29 mouse cellular contexts compared by ENCODE assay signal in the genomic region with DNA sequence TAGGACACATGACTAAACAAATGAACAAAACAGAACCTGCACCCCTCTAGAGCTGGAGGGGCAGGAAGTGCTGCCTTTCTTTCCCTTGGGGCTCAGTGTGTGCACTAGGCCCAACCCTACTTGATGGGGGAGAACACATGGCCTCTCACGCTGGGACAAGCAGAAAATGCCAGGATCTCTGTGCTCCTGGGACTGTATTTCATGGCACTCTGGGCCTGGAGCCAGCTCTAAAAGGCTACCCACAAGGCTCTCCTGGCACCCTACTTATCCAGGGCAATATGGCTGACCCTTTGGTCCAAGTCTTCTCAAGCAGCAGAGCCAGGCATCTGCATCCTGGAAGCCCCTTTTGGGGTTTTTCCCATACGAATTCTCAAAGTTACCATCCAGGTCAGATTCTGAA. TPM values are rescaled to one million over a fixed set of nuclear protein-coding genes. Genes with fewer than 3 reads are reported as not detected.
DNase-seq lines count a peak whose midpoint lies in the region; ATAC-seq lines count a peak whose summit lies in the region.
"Had no signal": no experiment of that assay in that cellular context is flagged by ENCODE, and none has a peak within 500 bp of the region (broad histone marks: within the 10 kb centered on the region; RNA-seq: fewer than 3 reads in every experiment).

No protein-coding gene starts in this region.

- no peak overlapping the region for H3K4me3 ChIP-seq in hindbrain, embryonic 13.5 days
- H3K4me3 ChIP-seq: forebrain, embryonic 10.5 days; hindbrain, embryonic 10.5 days; midbrain, embryonic 12.5 days had no signal

- no peak overlapping the region for H3K27ac ChIP-seq in hindbrain, embryonic 13.5 days
- H3K27ac ChIP-seq: forebrain, embryonic 10.5 days; hindbrain, embryonic 10.5 days; hindbrain, postnatal 0 days; liver, embryonic 14.5 days; midbrain, embryonic 12.5 days had no signal

- H3K36me3 ChIP-seq in hindbrain, embryonic 13.5 days, result no peaks in the 10 kb centered on the region
- H3K36me3 ChIP-seq: forebrain, embryonic 10.5 days; hindbrain, embryonic 10.5 days; midbrain, embryonic 12.5 days had no signal

- H3K9ac ChIP-seq in hindbrain, embryonic 13.5 days, result no peak overlapping the region
- H3K9ac ChIP-seq: liver, embryonic 14.5 days; lung, embryonic 14.5 days; midbrain, embryonic 12.5 days had no signal

- ATAC-seq in monocyte, adult 5-6 weeks (replicated peaks; ENCODE audit: insufficient number of reproducible peaks, low FRiP score, low TSS enrichment, poor library complexity, severe bottlenecking), result no peak
- no peak for ATAC-seq in hindbrain, embryonic 13.5 days (ENCODE audit: low FRiP score)
- ATAC-seq: CD4-positive, CD25-positive, alpha-beta regulatory T cell, adult 4 months; forebrain, embryonic 16.5 days; hindbrain, postnatal 0 days; intestine, embryonic 16.5 days had no signal

- peak; percentile 21 for DNase-seq in adrenal gland, postnatal 25 days
- DNase-seq in adrenal gland, adult 2 months, result no peak
- peak; percentile 21 to 29 for DNase-seq in spleen, postnatal 36 days (ENCODE audit: low spot score in 2 of 2)
- no peak for DNase-seq in spleen, postnatal 4 days (ENCODE audit: low spot score in 2 of 2)
- DNase-seq in cerebellum, postnatal 36 days, result peak; percentile 26 to 31
- DNase-seq: gastrocnemius, postnatal 10 days; kidney, postnatal 36 days; lung, embryonic 14.5 days; thymus, postnatal 4 days had no signal

- no peaks in the 10 kb centered on the region for H3K27me3 ChIP-seq in hindbrain, embryonic 13.5 days

- no peak overlapping the region for H3K4me2 ChIP-seq in hindbrain, embryonic 13.5 days
- H3K4me2 ChIP-seq: heart, embryonic 11.5 days; lung, embryonic 14.5 days; midbrain, embryonic 12.5 days had no signal

- WGBS in hindbrain, embryonic 13.5 days, result 62% methylated on average over 2 of the region's 2 CpGs

- no peaks in the 10 kb centered on the region for H3K4me1 ChIP-seq in hindbrain, embryonic 13.5 days (replicated peaks)
- H3K4me1 ChIP-seq: hindbrain, embryonic 10.5 days had no signal

- H3K9me3 ChIP-seq in hindbrain, embryonic 13.5 days, result no peaks in the 10 kb centered on the region
- H3K9me3 ChIP-seq: forebrain, embryonic 10.5 days; hindbrain, embryonic 10.5 days; midbrain, embryonic 12.5 days had no signal

RNA-seq across cellular contexts. Expression of gene Ncl, which starts 32.2 kb away (rescaled TPM):
- 238 and 311 TPM in 2 replicates for total RNA-seq in adrenal gland, postnatal 25 days (2021)
- 100 to 1,000 TPM; 183 to 192 TPM for total RNA-seq in adrenal gland, adult 2 months (2021)
- polyA plus RNA-seq in adrenal gland, adult 2 months (2012; rRNA removed), result 4.8 and 8.9 TPM in 2 replicates
- 271 to 340 TPM (median 288 TPM) in 3 replicates for total RNA-seq in monocyte, adult 5-6 weeks (2017)
- polyA plus RNA-seq in hindbrain, embryonic 13.5 days (2015; fragmentation: Nextera tagmentation; extraction: Ambion mirVana), result 219 and 230 TPM in 2 replicates

RNA-seq across cellular contexts. Expression of gene Nmur1, which starts 34.6 kb away (rescaled TPM):
- not detected in 2 replicates for total RNA-seq in adrenal gland, postnatal 25 days (2021)
- total RNA-seq in adrenal gland, adult 2 months (2021), result not detected
- 0.17 and 0.18 TPM in 2 replicates for polyA plus RNA-seq in adrenal gland, adult 2 months (2012; rRNA removed)
- total RNA-seq in monocyte, adult 5-6 weeks (2017), result not detected in 3 replicates
- polyA plus RNA-seq in hindbrain, embryonic 13.5 days (2015; fragmentation: Nextera tagmentation; extraction: Ambion mirVana), result not detected in 2 replicates
- total RNA-seq: gastrocnemius, postnatal 10 days; granulocyte monocyte progenitor cell, adult 5-6 weeks; left cerebral cortex, postnatal 25 days; megakaryocyte, adult 5-6 weeks; neutrophil, adult 5-6 weeks had no signal
- polyA plus RNA-seq: embryonic facial prominence, embryonic 11.5 days; forebrain, embryonic 16.5 days; heart, embryonic 11.5 days; heart, postnatal 0 days; kidney, embryonic 14.5 days; limb, embryonic 14.5 days; liver, embryonic 14.5 days; lung, embryonic 14.5 days; midbrain, embryonic 12.5 days had no signal

RNA-seq across cellular contexts. Expression of gene Tex44, which starts 34.7 kb away (rescaled TPM):
- total RNA-seq in adrenal gland, postnatal 25 days (2021), result not detected in 2 replicates
- not detected for total RNA-seq in adrenal gland, adult 2 months (2021)
- not detected in 2 replicates for polyA plus RNA-seq in adrenal gland, adult 2 months (2012; rRNA removed)
- total RNA-seq in monocyte, adult 5-6 weeks (2017), result not detected in 3 replicates
- polyA plus RNA-seq in hindbrain, embryonic 13.5 days (2015; fragmentation: Nextera tagmentation; extraction: Ambion mirVana), result not detected in 2 replicates
- total RNA-seq: gastrocnemius, postnatal 10 days; granulocyte monocyte progenitor cell, adult 5-6 weeks; hindbrain, postnatal 0 days; left cerebral cortex, postnatal 25 days; megakaryocyte, adult 5-6 weeks; neutrophil, adult 5-6 weeks had no signal
- polyA plus RNA-seq: CD4-positive, CD25-positive, alpha-beta regulatory T cell, adult 4 months; embryonic facial prominence, embryonic 11.5 days; forebrain, embryonic 10.5 days; forebrain, embryonic 16.5 days; heart, embryonic 11.5 days; heart, postnatal 0 days; hindbrain, embryonic 10.5 days; hindbrain, postnatal 0 days; intestine, embryonic 16.5 days; kidney, embryonic 14.5 days; limb, embryonic 14.5 days; liver, embryonic 14.5 days; lung, embryonic 14.5 days; midbrain, embryonic 12.5 days; small intestine, adult 2 months had no signal

Comparison
In these comparisons a context has a peak if more than half of its experiments do, and no peak if none do; other contexts are left out.
1. DNase-seq: peak in adrenal gland, postnatal 25 days (single experiment), spleen, postnatal 36 days (2 of 2) and cerebellum, postnatal 36 days (2 of 2); none in adrenal gland, adult 2 months (single experiment) and spleen, postnatal 4 days (0 of 2).